8 mouse cellular contexts compared by ENCODE assay signal in the genomic region with DNA sequence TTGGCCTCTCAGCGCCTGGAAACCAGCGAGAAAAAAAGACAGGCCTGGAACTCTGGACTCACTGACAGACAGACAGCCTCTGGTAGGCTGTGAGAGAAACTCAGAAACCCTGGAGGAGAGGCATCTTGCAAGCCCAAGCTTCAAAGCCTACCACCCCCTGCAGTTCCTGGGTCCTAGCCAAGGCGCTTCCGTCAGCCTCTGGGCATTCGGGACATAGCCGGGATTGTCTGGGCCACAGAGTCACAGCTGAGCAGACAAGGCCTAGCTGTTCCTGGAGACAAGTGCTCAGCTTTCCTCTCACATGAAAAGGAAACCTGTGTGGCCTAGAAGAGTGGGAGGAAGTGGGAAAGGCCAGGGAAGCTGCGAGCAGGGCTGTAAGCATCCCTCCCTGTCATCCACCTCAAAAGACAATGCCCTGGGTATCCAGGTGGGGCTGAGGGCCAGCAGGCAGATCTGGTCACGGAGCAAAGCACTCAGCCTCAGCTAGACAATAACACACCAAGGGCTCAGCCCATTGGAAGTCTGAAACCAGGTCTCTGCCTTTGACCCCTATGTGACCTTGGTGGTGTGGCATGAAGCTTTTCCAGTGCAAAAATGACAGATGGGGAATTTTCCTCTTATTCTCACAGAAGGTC. TPM values are rescaled to one million over a fixed set of nuclear protein-coding genes. Genes with fewer than 3 reads are reported as not detected.
A peak's percentile ranks its signal among the peaks of the same experiment; 100 is the strongest.
DNase-seq lines count a peak whose midpoint lies in the region; ATAC-seq and TF ChIP-seq lines count a peak whose summit lies in the region.

No protein-coding gene starts in this region.

- no peak overlapping the region for H3K4me2 ChIP-seq in lung, embryonic 14.5 days
- H3K4me2 ChIP-seq in lung, postnatal 0 days (replicated peaks; ENCODE audit: low read depth, low read length) = no peak overlapping the region
- H3K4me2 ChIP-seq in forebrain, embryonic 13.5 days = no peak overlapping the region
- H3K4me2 ChIP-seq in liver, embryonic 11.5 days = no peak overlapping the region
- no peak overlapping the region for H3K4me2 ChIP-seq in heart, embryonic 11.5 days

- H3K9me3 ChIP-seq in lung, embryonic 14.5 days (ENCODE audit: low read depth, low read length) = no peaks in the 10 kb centered on the region
- no peaks in the 10 kb centered on the region for H3K9me3 ChIP-seq in lung, postnatal 0 days (ENCODE audit: low read length)
- no peaks in the 10 kb centered on the region for H3K9me3 ChIP-seq in forebrain, embryonic 13.5 days (replicated peaks)
- no peaks in the 10 kb centered on the region for H3K9me3 ChIP-seq in liver, embryonic 11.5 days (ENCODE audit: control insufficient read depth, low read length)
- H3K9me3 ChIP-seq in heart, embryonic 11.5 days (replicated peaks; ENCODE audit: control insufficient read depth, low read length) = no peaks in the 10 kb centered on the region

- no peak overlapping the region for H3K4me3 ChIP-seq in lung, embryonic 14.5 days (ENCODE audit: low read depth, low read length)
- no peak overlapping the region for H3K4me3 ChIP-seq in lung, postnatal 0 days (ENCODE audit: low read depth, low read length)
- no peak overlapping the region for H3K4me3 ChIP-seq in forebrain, embryonic 13.5 days
- H3K4me3 ChIP-seq in liver, embryonic 11.5 days (ENCODE audit: low read depth, low read length) = no peak overlapping the region
- no peak overlapping the region for H3K4me3 ChIP-seq in heart, embryonic 11.5 days (ENCODE audit: low read depth, low read length)

- TF ChIP-seq EP300 in lung, postnatal 0 days (IDR thresholded peaks at IDR 0.05) = no peak

- H3K27ac ChIP-seq in lung, embryonic 14.5 days (ENCODE audit: low read depth) = no peak overlapping the region
- no peak overlapping the region for H3K27ac ChIP-seq in lung, postnatal 0 days (ENCODE audit: low read length)
- H3K27ac ChIP-seq in forebrain, embryonic 13.5 days = no peak overlapping the region
- H3K27ac ChIP-seq in liver, embryonic 11.5 days (ENCODE audit: low read depth, low read length) = no peak overlapping the region
- H3K27ac ChIP-seq in heart, embryonic 11.5 days (ENCODE audit: low read depth, low read length) = no peak overlapping the region

- no peaks in the 10 kb centered on the region for H3K27me3 ChIP-seq in lung, embryonic 14.5 days (ENCODE audit: insufficient read depth, low read length)
- no peaks in the 10 kb centered on the region for H3K27me3 ChIP-seq in lung, postnatal 0 days (replicated peaks; ENCODE audit: insufficient read depth, low read length)
- no peaks in the 10 kb centered on the region for H3K27me3 ChIP-seq in forebrain, embryonic 13.5 days
- H3K27me3 ChIP-seq in liver, embryonic 11.5 days (replicated peaks; ENCODE audit: control insufficient read depth, insufficient read depth, low read length) = no peaks in the 10 kb centered on the region
- no peaks in the 10 kb centered on the region for H3K27me3 ChIP-seq in heart, embryonic 11.5 days (ENCODE audit: control insufficient read depth, insufficient read depth, low read length)

- H3K4me1 ChIP-seq in lung, embryonic 14.5 days (ENCODE audit: insufficient read depth) = no peaks in the 10 kb centered on the region
- H3K4me1 ChIP-seq in lung, postnatal 0 days (ENCODE audit: insufficient read depth, low read depth, low read length) = no peaks in the 10 kb centered on the region
- peaks cover 8% of the 10 kb centered on the region; the same call in 1 of the 2 replicates for H3K4me1 ChIP-seq in forebrain, embryonic 13.5 days
- H3K4me1 ChIP-seq in liver, embryonic 11.5 days (replicated peaks; ENCODE audit: control insufficient read depth, insufficient read depth, low read length) = no peaks in the 10 kb centered on the region
- no peaks in the 10 kb centered on the region for H3K4me1 ChIP-seq in heart, embryonic 11.5 days (ENCODE audit: control insufficient read depth, insufficient read depth, low read length)

- TF ChIP-seq CTCF in lung, embryonic 14.5 days (IDR thresholded peaks at IDR 0.05; ENCODE audit: low read depth) = no peak
- no peak for TF ChIP-seq CTCF in lung, postnatal 0 days (IDR thresholded peaks at IDR 0.05)

- H3K36me3 ChIP-seq in lung, embryonic 14.5 days (ENCODE audit: insufficient read depth) = no peaks in the 10 kb centered on the region
- no peaks in the 10 kb centered on the region for H3K36me3 ChIP-seq in lung, postnatal 0 days (ENCODE audit: insufficient read depth, low read length)
- H3K36me3 ChIP-seq in forebrain, embryonic 13.5 days (ENCODE audit: poor library complexity, severe bottlenecking) = no peaks in the 10 kb centered on the region
- H3K36me3 ChIP-seq in liver, embryonic 11.5 days (ENCODE audit: control insufficient read depth, insufficient read depth, low read length) = no peaks in the 10 kb centered on the region
- no peaks in the 10 kb centered on the region for H3K36me3 ChIP-seq in heart, embryonic 11.5 days (ENCODE audit: control insufficient read depth, insufficient read depth, low read length)

- peak; percentile 30 for DNase-seq in lung, embryonic 14.5 days
- DNase-seq in lung, postnatal 0 days (ENCODE audit: low spot score) = no peak
- peak; percentile 45 to 57 for DNase-seq in kidney, postnatal 4 days
- peak; percentile 61 for DNase-seq in right cerebral cortex, postnatal 4 days
- DNase-seq in liver, embryonic 11.5 days (ENCODE audit: low spot score) = no peak
- no peak for DNase-seq in embryo, embryonic 10.5 days (ENCODE audit: low spot score)

- no peak for ATAC-seq in lung, embryonic 14.5 days (ENCODE audit: insufficient read depth)
- no peak for ATAC-seq in lung, postnatal 0 days
- peak; percentile 36; the same call in 1 of the 2 replicates for ATAC-seq in forebrain, embryonic 13.5 days
- ATAC-seq in liver, embryonic 11.5 days (replicated peaks; ENCODE audit: low FRiP score) = no peak
- ATAC-seq in heart, embryonic 11.5 days (replicated peaks; ENCODE audit: insufficient number of reproducible peaks, low FRiP score, low TSS enrichment) = no peak

- H3K9ac ChIP-seq in lung, embryonic 14.5 days = no peak overlapping the region
- H3K9ac ChIP-seq in lung, postnatal 0 days (replicated peaks; ENCODE audit: low read depth) = no peak overlapping the region
- H3K9ac ChIP-seq in forebrain, embryonic 13.5 days = no peak overlapping the region
- H3K9ac ChIP-seq in liver, embryonic 11.5 days (ENCODE audit: low read depth, low read length) = no peak overlapping the region
- H3K9ac ChIP-seq in heart, embryonic 11.5 days (ENCODE audit: low read depth, low read length) = no peak overlapping the region

- 44% methylated on average over 8 of the region's 8 CpGs for WGBS in lung, embryonic 14.5 days
- WGBS in lung, postnatal 0 days = 48% methylated on average over 8 of the region's 8 CpGs
- WGBS in forebrain, embryonic 13.5 days = 54% methylated on average over 8 of the region's 8 CpGs
- 72% methylated on average over 8 of the region's 8 CpGs for WGBS in liver, embryonic 11.5 days
- WGBS in heart, embryonic 11.5 days (ENCODE audit: insufficient replicate concordance) = 52% methylated on average over 8 of the region's 8 CpGs

RNA-seq across cellular contexts. Expression of gene Vstm2b, which starts 13.2 kb away (rescaled TPM):
- 0.37 and 0.47 TPM in 2 replicates for polyA plus RNA-seq in lung, embryonic 14.5 days (2014; fragmentation: Nextera tagmentation; extraction: Ambion mirVana)
- 0.54 TPM in 2 replicates for polyA plus RNA-seq in lung, postnatal 0 days (2015; fragmentation: Nextera tagmentation; extraction: Ambion mirVana)
- polyA plus RNA-seq in forebrain, embryonic 13.5 days (2015; fragmentation: Nextera tagmentation; extraction: Ambion mirVana) = 9.6 and 10.7 TPM in 2 replicates
- polyA plus RNA-seq in liver, embryonic 11.5 days (2014; fragmentation: Nextera tagmentation; extraction: Ambion mirVana) = 0.36 and 0.99 TPM in 2 replicates
- polyA plus RNA-seq in heart, embryonic 11.5 days (2014; fragmentation: Nextera tagmentation; extraction: Ambion mirVana) = 0.94 and 0.96 TPM in 2 replicates

Comparison
In these comparisons a context has a peak if more than half of its experiments do, and no peak if none do; other contexts are left out.
1. DNase-seq: peak in lung, embryonic 14.5 days (single experiment), kidney, postnatal 4 days (2 of 2) and right cerebral cortex, postnatal 4 days (single experiment); none in lung, postnatal 0 days (single experiment), liver, embryonic 11.5 days (single experiment) and embryo, embryonic 10.5 days (single experiment).